Mouse (Mus musculus) erythroid progenitor cell, adult 5-6 weeks (primary cell): ENCODE measurements around the gene Hoxd11. TPM values are rescaled to one million over a fixed set of nuclear protein-coding genes. Genes with fewer than 3 reads are reported as not detected.

Experiments
- ATAC-seq: replicated peaks from 2 replicates; pipeline ENCODE4 v1.8.0; 2016; ENCODE audit warnings: moderate number of reproducible peaks, mild to moderate bottlenecking, moderate TSS enrichment, inconsistent platforms; ENCODE audit not compliant: poor library complexity, low FRiP score, severe bottlenecking
- total RNA-seq, 2 experiments: library from RNA; stranded (forward) in 1 of 2; stranded (reverse) in 1 of 2; fragments of 150-400 nt in 1 of 2; fragments of 186-747, 209-891 nt in 1 of 2; gene quantifications; 2 replicates each; pipeline versions ENCODE4 v1.2.3 to v1.2.4; 2015 to 2017; ENCODE audit warnings: low replicate concordance in 2 of 2

Hoxd11 gene
- total RNA-seq (2015; ENCODE audit: low replicate concordance) = not detected in 2 replicates
- total RNA-seq (2017; ENCODE audit: low replicate concordance) = not detected in 2 replicates

GRCm38 (mm10) chr2:74678891-74679595 is at the start of gene Hoxd11:
Hoxd11 (plus strand) TSS chr2:74679557.
- no peak for ATAC-seq

GRCm38 (mm10) chr2:74635412-74635811 is 43.9 kb upstream of the Hoxd11 start:
- ATAC-seq = no peak

DNA sequence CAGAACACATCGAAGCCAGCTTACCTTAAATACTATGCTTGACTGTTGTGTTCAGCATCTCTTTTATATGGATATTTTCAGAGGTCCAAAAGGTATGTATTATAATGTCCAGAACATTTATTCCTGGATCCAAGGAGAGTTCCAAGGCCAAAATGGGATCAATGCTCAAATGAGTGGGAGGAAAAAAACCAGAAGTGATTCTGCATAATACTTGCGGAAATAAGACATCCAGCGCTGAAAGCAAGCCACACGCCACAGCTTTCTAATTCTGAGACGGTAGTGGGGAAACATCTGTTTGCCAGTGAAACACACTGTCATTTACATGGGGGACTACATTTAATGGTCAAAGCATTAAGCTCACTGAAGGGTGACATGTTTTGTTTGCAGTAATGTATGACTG is 36.9 kb upstream of the Hoxd11 start:
- ATAC-seq = no peak

DNA sequence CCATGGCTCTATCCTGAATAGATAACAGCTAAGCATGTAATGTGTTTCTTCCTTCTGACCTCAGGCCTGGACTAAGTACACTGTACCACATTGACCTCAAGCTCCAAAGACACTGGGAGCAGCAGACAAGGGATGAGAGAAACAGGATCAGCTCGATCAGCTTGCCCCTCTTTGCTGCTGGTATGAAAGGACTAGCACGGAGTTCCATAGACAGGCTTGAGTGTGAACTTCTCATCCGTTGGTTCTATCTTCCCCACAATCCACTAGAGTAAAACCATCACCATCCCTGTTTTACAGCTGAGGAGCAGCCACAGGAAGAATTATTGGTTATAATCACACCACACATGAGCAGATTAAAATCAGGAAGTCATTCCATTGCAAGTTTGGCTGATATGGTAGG is 33.7 kb upstream of the Hoxd11 start:
- no peak for ATAC-seq

DNA sequence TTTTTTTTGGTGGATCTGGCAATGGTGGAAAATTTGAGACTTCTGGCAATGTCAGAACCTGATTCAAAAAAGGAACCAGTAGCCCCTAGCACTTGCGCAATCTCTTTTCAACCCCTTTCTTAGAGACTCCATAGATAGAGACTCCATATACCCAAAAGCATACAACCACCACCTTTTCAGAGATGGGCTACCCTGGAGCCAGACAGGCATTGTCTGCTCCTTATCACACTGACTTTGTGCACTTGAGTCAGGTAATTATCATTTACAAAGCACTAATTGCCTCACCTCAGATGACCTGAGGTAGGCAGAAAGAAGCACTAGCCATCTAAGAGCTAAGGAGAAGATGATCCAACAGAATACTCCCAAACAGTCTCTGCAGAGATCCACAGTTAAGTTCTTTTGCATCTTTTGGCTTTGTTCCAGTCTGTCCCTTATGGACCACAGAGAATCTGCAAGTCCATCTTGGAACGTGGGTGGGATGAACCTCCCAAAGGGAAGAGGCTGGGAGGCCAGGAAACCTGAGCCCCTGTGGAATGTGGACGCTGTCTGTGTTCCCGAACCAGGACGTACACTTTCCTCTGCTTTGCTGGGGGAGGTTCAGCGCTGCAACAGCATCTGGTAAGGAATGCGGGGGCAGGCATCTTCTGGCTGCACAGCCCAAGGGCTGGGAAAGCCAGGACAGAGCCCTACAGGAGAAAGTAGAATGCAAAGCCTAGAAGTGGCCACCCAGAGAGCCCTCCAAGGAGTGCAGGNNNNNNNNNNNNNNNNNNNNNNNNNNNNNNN is 32.1 kb upstream of the Hoxd11 start:
- ATAC-seq = no peak

DNA sequence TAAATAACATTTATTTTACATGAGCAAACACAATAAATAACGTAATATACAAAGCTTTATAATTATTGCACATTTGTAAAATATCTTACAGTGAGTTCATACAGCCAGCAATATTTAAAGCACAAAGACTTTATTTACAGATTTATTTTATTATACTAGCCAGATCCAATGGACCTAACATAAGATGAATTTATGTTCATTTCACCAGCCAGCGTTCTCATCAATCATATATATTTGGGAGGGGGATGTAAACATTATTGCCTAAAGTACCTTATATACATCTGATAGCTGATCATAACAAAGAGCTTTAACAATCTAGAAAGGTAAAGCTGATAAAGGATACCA is 26.4 kb upstream of the Hoxd11 start:
- no peak for ATAC-seq

DNA sequence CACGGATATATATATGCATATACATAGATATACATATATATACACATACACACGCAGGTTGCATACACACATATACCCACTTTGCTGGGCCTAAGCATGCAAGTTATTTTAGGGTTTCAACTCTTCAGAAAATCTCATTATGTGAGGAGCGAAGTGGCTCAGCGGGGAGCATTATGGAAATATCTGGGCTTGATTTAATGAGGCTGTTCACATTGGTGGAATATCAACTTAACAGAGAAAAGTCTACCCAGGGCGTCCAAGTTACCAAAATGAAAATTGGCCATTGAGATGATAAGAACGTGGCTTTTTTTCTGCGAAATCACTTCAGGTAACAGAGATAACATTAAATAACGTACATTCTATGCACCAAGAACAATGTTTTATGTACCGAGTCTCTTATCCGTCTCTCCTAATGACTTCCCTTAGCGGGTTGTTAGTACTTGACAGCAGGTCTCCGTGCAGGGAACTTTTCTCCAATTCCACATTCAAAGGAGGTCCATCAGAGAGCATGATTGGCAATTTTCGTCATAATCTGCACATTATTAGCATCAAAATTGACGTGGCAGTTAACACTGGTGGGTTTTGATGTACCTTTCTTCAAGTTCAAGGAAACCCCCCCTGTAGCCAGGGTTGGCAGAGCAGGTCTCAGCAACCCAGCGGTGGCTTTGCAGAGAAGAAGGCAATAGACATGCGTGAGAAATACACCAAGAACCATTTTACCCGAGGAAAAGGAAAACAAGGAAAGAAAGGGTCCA is 25.4 kb upstream of the Hoxd11 start:
- ATAC-seq = no peak

- ATAC-seq = no peak
Observed at GRCm38 (mm10) chr2:74654743-74655419, 24.5 kb upstream of the Hoxd11 start.

- no peak for ATAC-seq
Observed at GRCm38 (mm10) chr2:74655420-74655781, 24.0 kb upstream of the Hoxd11 start.

DNA sequence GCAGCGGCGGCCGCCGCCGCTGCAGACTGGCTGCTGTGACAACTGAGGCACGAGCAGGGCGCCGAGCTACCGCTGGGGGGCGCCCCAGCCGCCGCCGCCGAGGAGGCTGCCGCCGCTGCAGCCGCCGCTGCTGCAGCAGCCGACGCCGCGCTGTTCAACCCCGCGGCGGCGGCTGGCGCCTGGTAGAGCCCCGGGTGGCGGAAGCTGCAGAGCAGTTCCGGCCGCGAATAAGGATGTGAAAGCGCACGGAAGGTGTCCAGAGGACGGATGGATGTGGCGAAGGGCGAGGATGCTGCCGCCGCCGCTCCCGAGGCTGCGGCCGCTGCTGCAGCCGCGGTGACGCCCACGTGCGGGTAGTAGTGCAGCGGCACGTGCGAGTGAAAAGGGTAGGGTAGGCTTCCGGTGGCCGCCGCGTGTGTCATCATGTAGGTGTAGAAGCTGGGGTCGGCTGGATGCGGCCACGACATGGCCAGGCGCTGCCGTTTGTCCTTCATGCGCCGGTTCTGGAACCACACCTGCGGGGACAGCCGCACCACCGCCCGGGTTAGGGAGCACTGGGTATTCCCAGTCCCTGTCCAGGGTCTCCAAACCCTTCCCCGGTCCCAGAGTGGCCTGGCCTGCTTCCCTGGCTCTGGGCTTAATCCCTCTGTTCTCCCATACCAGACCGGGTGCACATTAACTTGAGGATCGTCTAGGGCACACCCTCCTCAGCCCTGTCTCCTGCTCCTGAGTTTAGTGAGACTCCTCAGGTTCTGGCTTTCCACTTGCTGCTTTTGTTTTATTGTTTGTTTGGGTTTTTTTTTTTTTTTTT is 23.3 kb upstream of the Hoxd11 start:
- ATAC-seq = no peak

DNA sequence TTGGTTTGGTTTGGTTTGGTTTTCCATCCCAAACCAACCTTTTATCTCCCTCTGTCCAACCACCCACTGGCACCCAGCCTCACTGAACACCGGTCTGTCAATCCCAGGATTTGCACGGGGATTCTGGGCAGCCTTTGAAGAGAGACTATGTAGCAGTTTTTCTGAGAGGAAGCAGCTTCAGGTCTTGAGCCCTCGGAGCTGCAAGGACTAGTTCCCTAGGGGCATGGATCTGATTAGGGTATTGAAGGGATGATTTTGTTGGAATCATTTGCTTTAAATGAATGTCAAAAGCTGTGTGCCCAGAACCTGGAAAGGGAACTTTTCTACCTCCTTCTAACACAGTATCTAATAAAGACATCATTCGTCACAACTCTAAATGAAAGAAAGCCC is 22.7 kb upstream of the Hoxd11 start:
- ATAC-seq = no peak

DNA sequence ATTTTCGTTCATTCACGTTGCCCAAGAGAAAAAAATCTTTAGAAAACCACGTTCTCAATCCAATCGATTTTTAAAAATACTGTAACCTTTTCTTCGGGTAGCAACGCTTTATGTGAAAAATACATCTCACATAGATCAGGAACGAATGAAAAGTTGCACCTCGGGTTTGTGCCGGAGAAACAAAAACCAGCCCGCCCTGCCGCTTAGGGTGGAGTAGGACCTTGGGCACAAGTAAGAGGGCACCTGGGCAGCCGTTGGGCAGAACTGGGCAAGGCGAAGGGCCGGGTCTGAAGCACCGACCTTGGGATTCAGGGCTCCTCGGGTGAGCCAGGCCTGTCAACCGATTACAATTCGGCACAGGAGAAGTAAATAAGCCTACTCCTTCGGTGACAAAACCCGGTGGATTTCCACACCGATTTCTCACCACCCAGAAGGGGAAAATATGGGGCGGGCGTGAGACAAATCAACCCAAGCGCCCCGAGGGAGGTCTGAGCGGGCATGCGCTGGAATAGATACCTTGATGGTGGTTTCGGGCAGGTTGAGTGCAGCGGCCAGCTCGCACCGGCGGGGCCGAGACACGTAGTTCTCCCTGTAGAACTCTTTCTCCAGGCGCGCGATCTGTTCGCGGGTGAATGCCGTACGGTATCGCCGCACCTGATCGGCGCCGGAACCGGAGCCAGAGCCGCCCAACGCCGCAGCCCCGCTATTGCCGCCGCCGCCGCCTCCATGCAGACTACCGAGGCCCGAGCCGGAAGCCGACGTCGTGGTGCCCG is 21.9 kb upstream of the Hoxd11 start:
- no peak for ATAC-seq

GRCm38 (mm10) chr2:74658024-74658666 is 21.2 kb upstream of the Hoxd11 start:
- no peak for ATAC-seq

GRCm38 (mm10) chr2:74658667-74659371 is 20.5 kb upstream of the Hoxd11 start:
- no peak for ATAC-seq

DNA sequence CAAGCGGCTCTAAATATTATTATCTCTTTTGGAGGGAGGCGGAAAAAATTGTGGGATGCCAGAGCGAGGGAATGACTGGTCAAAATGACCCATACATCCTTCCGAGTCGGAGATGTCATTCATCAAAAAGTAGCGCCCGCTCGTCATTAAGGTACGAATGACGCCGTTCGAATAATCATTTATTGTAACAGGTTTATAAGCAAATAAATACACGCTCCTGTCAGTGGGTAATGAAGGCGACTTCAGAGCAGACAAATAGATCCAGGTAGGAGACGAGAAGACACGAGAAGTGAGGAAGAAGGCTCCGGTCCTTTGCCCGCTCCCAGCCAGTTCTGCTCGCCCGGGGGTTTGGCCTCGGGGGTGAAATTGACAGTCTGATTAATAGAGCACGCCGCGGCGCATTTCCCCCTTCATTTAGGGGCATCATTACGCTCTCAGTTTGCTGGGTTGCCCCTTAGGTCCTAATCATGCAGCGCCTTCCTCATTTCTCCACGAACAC is 19.8 kb upstream of the Hoxd11 start, which contains the start of gene Evx2:
Gene Evx2 (minus strand): TSS at position 51 of the 499 bp plus-strand sequence.
- ATAC-seq = no peak

DNA sequence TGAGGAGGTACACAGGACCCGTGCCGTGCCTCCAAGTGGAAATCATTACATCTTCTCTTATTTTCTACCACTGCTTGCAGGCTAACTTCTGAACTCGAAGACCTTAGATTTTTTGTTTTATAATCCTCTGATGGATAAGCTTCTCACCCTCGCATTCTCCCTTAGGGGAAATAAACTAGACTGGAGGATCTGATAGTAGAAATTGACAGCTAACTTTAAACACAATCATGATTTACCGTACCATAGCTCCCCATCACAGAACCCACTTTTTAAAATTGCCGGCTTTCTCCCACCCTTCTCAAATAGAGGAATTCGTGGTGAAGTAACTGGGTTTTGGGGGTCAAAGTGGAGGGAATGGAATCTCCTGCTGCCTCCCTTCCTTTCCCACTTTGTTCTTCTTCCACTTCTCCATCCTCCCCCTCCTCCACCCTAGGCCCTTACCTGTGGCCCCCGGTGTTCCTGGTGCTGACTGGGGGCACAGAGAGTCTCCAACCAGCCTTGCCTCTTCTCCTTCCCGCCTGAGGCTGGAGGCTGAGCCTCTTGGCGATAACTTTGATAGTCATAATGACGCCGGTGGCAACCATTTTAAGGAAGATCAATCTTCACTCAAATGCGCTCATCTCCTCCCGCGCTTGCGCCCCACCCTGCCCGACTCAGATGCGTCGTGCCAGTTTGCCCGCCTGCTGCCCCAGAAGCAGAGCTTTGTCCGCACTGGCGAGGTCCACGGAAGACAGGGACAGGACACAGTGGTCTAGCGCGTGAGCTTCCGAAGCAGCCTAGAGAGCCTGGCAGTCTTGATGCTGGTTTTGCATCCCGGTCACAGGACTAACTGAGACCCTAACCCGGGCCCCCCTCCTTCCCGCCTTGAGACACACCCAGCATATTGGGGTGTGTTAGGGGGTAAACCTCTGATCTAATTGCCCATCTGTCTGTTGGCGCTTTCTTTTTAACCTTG is 18.7 kb upstream of the Hoxd11 start:
- ATAC-seq = no peak
